40 mouse cellular contexts compared by ENCODE assay signal in the genomic region with DNA sequence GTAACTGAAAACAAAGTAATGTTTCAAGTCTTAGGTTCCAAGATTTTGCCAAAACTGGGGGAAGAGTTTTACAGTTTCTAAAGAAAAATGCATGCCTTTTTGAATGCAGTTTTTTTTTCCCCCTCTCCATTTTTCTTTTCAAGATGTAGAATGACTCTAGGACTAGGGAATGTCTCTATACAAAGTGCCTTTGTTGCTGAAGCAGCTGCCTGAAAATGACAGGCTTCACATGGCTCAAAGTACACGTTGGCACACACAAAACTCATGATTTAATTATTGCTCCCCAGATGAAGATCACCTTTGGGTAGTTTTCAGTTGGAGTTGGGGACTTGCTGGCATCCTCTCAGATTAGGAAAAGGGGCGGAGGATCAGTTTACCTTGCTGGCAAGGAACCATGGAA. TPM values are rescaled to one million over a fixed set of nuclear protein-coding genes. Genes with fewer than 3 reads are reported as not detected.
"Had no signal": no experiment of that assay in that cellular context is flagged by ENCODE, and none has a peak within 500 bp of the region (broad histone marks: within the 10 kb centered on the region; RNA-seq: fewer than 3 reads in every experiment).

No protein-coding gene starts in this region.

- H3K27me3 ChIP-seq: heart, embryonic 12.5 days; heart, embryonic 15.5 days; intestine, embryonic 15.5 days; kidney, embryonic 15.5 days; limb, embryonic 13.5 days; limb, embryonic 15.5 days had no signal

- H3K4me3 ChIP-seq: heart, embryonic 12.5 days; heart, embryonic 15.5 days; hindbrain, embryonic 10.5 days; hindbrain, embryonic 12.5 days; intestine, embryonic 15.5 days; kidney, embryonic 15.5 days; layer of hippocampus, adult 2 months; limb, embryonic 13.5 days; limb, embryonic 15.5 days; liver, embryonic 12.5 days had no signal

- ATAC-seq: hindbrain, embryonic 16.5 days; inflammation-experienced regulatory T-cells, adult 6 months; intestine, embryonic 15.5 days; intestine, postnatal 0 days; liver, embryonic 12.5 days had no signal

- H3K4me2 ChIP-seq: heart, embryonic 15.5 days; hindbrain, embryonic 12.5 days; hindbrain, embryonic 14.5 days; intestine, embryonic 15.5 days; limb, embryonic 15.5 days; liver, embryonic 12.5 days had no signal

- H3K36me3 ChIP-seq: hindbrain, embryonic 12.5 days had no signal

- H3K9ac ChIP-seq: heart, embryonic 12.5 days; heart, embryonic 15.5 days; hindbrain, embryonic 12.5 days; hindbrain, embryonic 14.5 days; intestine, embryonic 15.5 days; kidney, embryonic 15.5 days; limb, embryonic 13.5 days; limb, embryonic 15.5 days; liver, embryonic 12.5 days; liver, embryonic 14.5 days had no signal

- H3K9me3 ChIP-seq: heart, embryonic 10.5 days; heart, embryonic 12.5 days; heart, embryonic 15.5 days; hindbrain, embryonic 10.5 days; hindbrain, embryonic 12.5 days; intestine, embryonic 15.5 days; kidney, embryonic 15.5 days; limb, embryonic 13.5 days; limb, embryonic 15.5 days; liver, embryonic 12.5 days had no signal

- DNase-seq: gastrocnemius, postnatal 14 days; gastrocnemius, postnatal 36 days; heart, adult 11 months; heart, postnatal 14 days; heart, postnatal 4 days; kidney, adult 18-20 months; kidney, postnatal 14 days; kidney, postnatal 36 days; layer of hippocampus, adult 9-11 months; layer of hippocampus, postnatal 36 days; left cerebral cortex, postnatal 4 days had no signal

- H3K27ac ChIP-seq: hindbrain, embryonic 10.5 days; hindbrain, embryonic 12.5 days; hindbrain, embryonic 14.5 days; layer of hippocampus, adult 2 months; limb, embryonic 15.5 days; liver, embryonic 12.5 days; liver, embryonic 14.5 days had no signal

RNA-seq across cellular contexts. Expression of a gene that starts 7.8 kb away (rescaled TPM):
- polyA plus RNA-seq: inflammation-experienced regulatory T-cells, adult 6 months had no signal

RNA-seq across cellular contexts. Expression of a gene that starts 32.3 kb away (rescaled TPM):
- total RNA-seq: gastrocnemius, adult 18-20 months; gastrocnemius, adult 8-10 months; gastrocnemius, postnatal 14 days; gastrocnemius, postnatal 36 days; heart, adult 8-10 months; heart, postnatal 14 days; heart, postnatal 4 days; layer of hippocampus, adult 2 months; layer of hippocampus, postnatal 14 days; layer of hippocampus, postnatal 36 days; left cerebral cortex, adult 18-20 months; left cerebral cortex, adult 8-10 months; left cerebral cortex, postnatal 10 days; left cerebral cortex, postnatal 25 days; left cerebral cortex, postnatal 4 days; liver, adult 2 months had no signal
- polyA plus RNA-seq: gonadal fat pad, adult 2 months; heart, embryonic 10.5 days; heart, embryonic 12.5 days; heart, embryonic 15.5 days; heart, postnatal 0 days; hindbrain, embryonic 10.5 days; hindbrain, embryonic 12.5 days; hindbrain, embryonic 14.5 days; hindbrain, embryonic 16.5 days; inflammation-experienced regulatory T-cells, adult 6 months; intestine, embryonic 15.5 days; intestine, postnatal 0 days; kidney, embryonic 15.5 days; kidney, postnatal 0 days; limb, embryonic 11.5 days; limb, embryonic 13.5 days; limb, embryonic 15.5 days; liver, adult 2 months; liver, embryonic 12.5 days; liver, embryonic 14.5 days had no signal
